Mouse (Mus musculus) cortical plate, adult 2 months (tissue): ENCODE results near the gene Samd8.

Experiments
- CTCF ChIP-seq: fragments of 200-500 bp; IDR thresholded peaks from 2 replicates; pipeline ENCODE4 v1.5.1; 2011; ENCODE audit warnings: mild to moderate bottlenecking, control low read depth, low read length; ENCODE audit not compliant: insufficient read depth; ENCODE audit errors: extremely low read depth
- POLR2A ChIP-seq: fragments of 200-500 bp; IDR thresholded peaks from 2 replicates; pipeline ENCODE4 v1.6.1; 2011; ENCODE audit warnings: mild to moderate bottlenecking, low read length, control low read depth; ENCODE audit not compliant: insufficient read depth; ENCODE audit errors: extremely low read depth

- TF ChIP-seq POLR2A = no peak
- TF ChIP-seq CTCF = no peak
Observed at GRCm38 (mm10) chr14:21811744-21812393, 61.5 kb downstream of the Samd8 start.
